Mouse (Mus musculus): ENCODE data around the gene Clic4.

Gene Clic4

GRCm38 (mm10) chr4:135266987-135267386 lies 5.6 kb downstream of the Clic4 start:
- ATAC-seq (ENCODE audit: insufficient number of reproducible peaks, low FRiP score, low TSS enrichment) = no peak

GRCm38 (mm10) chr4:135260434-135260833 lies 12.2 kb downstream of the Clic4 start:
- no peak for ATAC-seq (ENCODE audit: insufficient number of reproducible peaks, low FRiP score, low TSS enrichment)

- ATAC-seq (ENCODE audit: insufficient number of reproducible peaks, low FRiP score, low TSS enrichment) = no peak
Observed at GRCm38 (mm10) chr4:135258521-135258920, 14.1 kb downstream of the Clic4 start.

- ATAC-seq (ENCODE audit: insufficient number of reproducible peaks, low FRiP score, low TSS enrichment) = no peak
Observed at GRCm38 (mm10) chr4:135257881-135258476, 14.6 kb downstream of the Clic4 start.

- no peak for ATAC-seq (ENCODE audit: insufficient number of reproducible peaks, low FRiP score, low TSS enrichment)
Observed at GRCm38 (mm10) chr4:135256536-135257450, 15.8 kb downstream of the Clic4 start.

GRCm38 (mm10) chr4:135254770-135255169 lies 17.8 kb downstream of the Clic4 start:
- ATAC-seq (ENCODE audit: insufficient number of reproducible peaks, low FRiP score, low TSS enrichment) = no peak

GRCm38 (mm10) chr4:135254321-135254720 lies 18.3 kb downstream of the Clic4 start:
- ATAC-seq (ENCODE audit: insufficient number of reproducible peaks, low FRiP score, low TSS enrichment) = no peak

GRCm38 (mm10) chr4:135253239-135254039 lies 19.2 kb downstream of the Clic4 start:
- ATAC-seq (ENCODE audit: insufficient number of reproducible peaks, low FRiP score, low TSS enrichment) = no peak

GRCm38 (mm10) chr4:135251801-135252200 lies 20.8 kb downstream of the Clic4 start:
- no peak for ATAC-seq (ENCODE audit: insufficient number of reproducible peaks, low FRiP score, low TSS enrichment)

GRCm38 (mm10) chr4:135248250-135249018 lies 24.2 kb downstream of the Clic4 start:
- ATAC-seq (ENCODE audit: insufficient number of reproducible peaks, low FRiP score, low TSS enrichment) = no peak

- ATAC-seq (ENCODE audit: insufficient number of reproducible peaks, low FRiP score, low TSS enrichment) = no peak
Observed at GRCm38 (mm10) chr4:135246866-135247756, 25.5 kb downstream of the Clic4 start.

GRCm38 (mm10) chr4:135246444-135246843 lies 26.2 kb downstream of the Clic4 start:
- ATAC-seq (ENCODE audit: insufficient number of reproducible peaks, low FRiP score, low TSS enrichment) = no peak

GRCm38 (mm10) chr4:135245841-135246240 lies 26.8 kb downstream of the Clic4 start:
- ATAC-seq (ENCODE audit: insufficient number of reproducible peaks, low FRiP score, low TSS enrichment) = no peak

GRCm38 (mm10) chr4:135244335-135244734 lies 28.3 kb downstream of the Clic4 start:
- ATAC-seq (ENCODE audit: insufficient number of reproducible peaks, low FRiP score, low TSS enrichment) = no peak

- no peak for ATAC-seq (ENCODE audit: insufficient number of reproducible peaks, low FRiP score, low TSS enrichment)
Observed at GRCm38 (mm10) chr4:135242913-135243541, 29.6 kb downstream of the Clic4 start.

GRCm38 (mm10) chr4:135242383-135242782 lies 30.2 kb downstream of the Clic4 start:
- no peak for ATAC-seq (ENCODE audit: insufficient number of reproducible peaks, low FRiP score, low TSS enrichment)

GRCm38 (mm10) chr4:135241669-135242068 lies 30.9 kb downstream of the Clic4 start:
- ATAC-seq (ENCODE audit: insufficient number of reproducible peaks, low FRiP score, low TSS enrichment) = no peak

- ATAC-seq (ENCODE audit: insufficient number of reproducible peaks, low FRiP score, low TSS enrichment) = no peak
Observed at GRCm38 (mm10) chr4:135241106-135241505, 31.5 kb downstream of the Clic4 start.

GRCm38 (mm10) chr4:135240329-135240728 lies 32.3 kb downstream of the Clic4 start:
- no peak for ATAC-seq (ENCODE audit: insufficient number of reproducible peaks, low FRiP score, low TSS enrichment)

Measured in cerebellum, adult (tissue).